Mouse (Mus musculus) right cerebral cortex, postnatal 36 days (tissue): ENCODE data around the gene Pik3ip1.

Experiments used
- DNase-seq, 2 experiments: peaks; one replicate each; pipeline ENCODE4 v3.0.0; 2022; ENCODE audit warnings: low spot score in 2 of 2, mixed read lengths in 1 of 2

Pik3ip1 gene

GRCm38 (mm10) chr11:3374741-3375140, 44.5 kb downstream of the Pik3ip1 start:
- no peak for DNase-seq

GRCm38 (mm10) chr11:3379427-3379826, 49.2 kb downstream of the Pik3ip1 start:
- DNase-seq = no peak

- DNase-seq = no peak
Observed at GRCm38 (mm10) chr11:3381148-3381814, 51.1 kb downstream of the Pik3ip1 start.

GRCm38 (mm10) chr11:3382602-3383594, 52.7 kb downstream of the Pik3ip1 start:
- DNase-seq = no peak

- DNase-seq = peak; percentile 62 to 76
Observed at GRCm38 (mm10) chr11:3386941-3387368, 56.8 kb downstream of the Pik3ip1 start.

- DNase-seq = no peak
Observed at GRCm38 (mm10) chr11:3387482-3388196, 57.4 kb downstream of the Pik3ip1 start.

GRCm38 (mm10) chr11:3389996-3390395, 59.8 kb downstream of the Pik3ip1 start:
- no peak for DNase-seq

GRCm38 (mm10) chr11:3390789-3391188, 60.6 kb downstream of the Pik3ip1 start:
- DNase-seq = no peak

- DNase-seq = no peak
Observed at GRCm38 (mm10) chr11:3392526-3392925, 62.3 kb downstream of the Pik3ip1 start.
